In the genomic region with DNA sequence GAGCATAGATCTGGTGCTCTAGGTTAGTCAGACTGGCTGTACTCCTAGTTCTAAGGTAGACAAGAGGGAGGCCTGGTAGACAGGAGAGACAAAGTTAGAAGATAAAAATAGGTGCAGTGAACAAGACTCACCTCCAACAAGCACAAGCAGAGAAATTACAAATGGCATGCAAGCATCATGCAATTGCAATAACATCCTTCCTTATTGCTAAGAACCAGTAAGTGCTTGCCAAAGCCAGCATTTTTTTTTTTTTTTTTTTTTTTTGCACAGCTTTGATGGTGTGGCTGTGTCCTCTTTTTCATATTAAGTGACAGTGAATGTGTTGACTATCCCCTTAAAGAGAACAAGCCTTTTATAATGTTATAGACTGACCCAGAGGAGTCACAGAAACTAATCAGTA, we compare ENCODE assay signal across 18 mouse cellular contexts.
"Had no signal": no experiment of that assay in that cellular context is flagged by ENCODE, and none has a peak within 500 bp of the region (broad histone marks: within the 10 kb centered on the region; RNA-seq: fewer than 3 reads in every experiment).

No protein-coding gene starts in this region.

- H3K27ac ChIP-seq: liver, embryonic 15.5 days; lung, embryonic 15.5 days; macrophage; midbrain, embryonic 13.5 days; midbrain, embryonic 15.5 days; neural tube, embryonic 12.5 days; stomach, postnatal 0 days had no signal

- H3K9me3 ChIP-seq: liver, embryonic 15.5 days; lung, embryonic 15.5 days; megakaryocyte, embryonic 14.5 days; midbrain, embryonic 13.5 days; midbrain, embryonic 15.5 days; neural tube, embryonic 12.5 days; stomach, embryonic 15.5 days had no signal

- H3K4me2 ChIP-seq: liver, embryonic 15.5 days; lung, embryonic 15.5 days; midbrain, embryonic 13.5 days; midbrain, embryonic 15.5 days; neural tube, embryonic 12.5 days; stomach, embryonic 15.5 days had no signal

- H3K9ac ChIP-seq: liver, embryonic 15.5 days; liver, postnatal 0 days; lung, embryonic 15.5 days; midbrain, embryonic 13.5 days; midbrain, embryonic 15.5 days; neural tube, embryonic 12.5 days; stomach, embryonic 15.5 days had no signal

- ATAC-seq: liver, postnatal 0 days; lung, postnatal 0 days; midbrain, embryonic 13.5 days; midbrain, embryonic 15.5 days had no signal

- DNase-seq: liver, postnatal 0 days; lung, adult 2 months; lung, postnatal 14 days; lung, postnatal 36 days; right cerebral cortex, postnatal 14 days; thymus, adult 2 months; thymus, postnatal 25 days; thymus, postnatal 4 days had no signal

- H3K4me1 ChIP-seq: liver, embryonic 15.5 days; lung, embryonic 15.5 days; neural tube, embryonic 12.5 days; stomach, embryonic 15.5 days had no signal

- H3K27me3 ChIP-seq: liver, embryonic 15.5 days; lung, embryonic 15.5 days; megakaryocyte, embryonic 14.5 days; midbrain, embryonic 13.5 days; midbrain, embryonic 15.5 days; neural tube, embryonic 12.5 days; stomach, embryonic 15.5 days had no signal

- H3K4me3 ChIP-seq: liver, embryonic 15.5 days; lung, embryonic 15.5 days; megakaryocyte, embryonic 14.5 days; midbrain, embryonic 13.5 days; midbrain, embryonic 15.5 days; neural tube, embryonic 12.5 days; stomach, embryonic 15.5 days had no signal
